Mouse (Mus musculus): ENCODE results near the gene Efna2. TPM values are rescaled to one million over a fixed set of nuclear protein-coding genes. Genes with fewer than 3 reads are reported as not detected.

Efna2 gene
- polyA plus RNA-seq, 1 experiment, result 0.10 TPM

- Histone ChIP-seq H3K9me3 (ENCODE audit: control insufficient read depth, low read length) (peaks cover 26% of the 10 kb centered on the region), H3K36me3 (ENCODE audit: control insufficient read depth) (peaks cover 43% of the 10 kb centered on the region), H3K4me3 (replicated peaks) (no peak overlapping the region), H3K4me1 (ENCODE audit: control insufficient read depth) (peaks cover 77% of the 10 kb centered on the region), H3K27me3 (ENCODE audit: control insufficient read depth) (no peaks in the 10 kb centered on the region; the same call in 1 of the 2 replicates)
- TF ChIP-seq GATA1 (IDR thresholded peaks at IDR 0.05; ENCODE audit: low read length), result no peak
- no peak for TF ChIP-seq TAL1 (IDR thresholded peaks at IDR 0.05; ENCODE audit: low read length)
Measured at GRCm38 (mm10) chr10:80170601-80171021, 8.7 kb upstream of the Efna2 start.

GRCm38 (mm10) chr10:80171252-80171651, 8.0 kb upstream of the Efna2 start:
- Histone ChIP-seq H3K9me3 (ENCODE audit: control insufficient read depth, low read length) (peaks cover 26% of the 10 kb centered on the region), H3K4me1 (ENCODE audit: control insufficient read depth) (peaks cover 73% of the 10 kb centered on the region), H3K4me3 (replicated peaks) (no peak overlapping the region), H3K36me3 (ENCODE audit: control insufficient read depth) (peaks cover 43% of the 10 kb centered on the region), H3K27me3 (ENCODE audit: control insufficient read depth) (no peaks in the 10 kb centered on the region; the same call in 1 of the 2 replicates)
- no peak for TF ChIP-seq TAL1 (IDR thresholded peaks at IDR 0.05; ENCODE audit: low read length)
- no peak for TF ChIP-seq GATA1 (IDR thresholded peaks at IDR 0.05; ENCODE audit: low read length)

GRCm38 (mm10) chr10:80171760-80172526, 7.3 kb upstream of the Efna2 start:
- H3K4me3 ChIP-seq (replicated peaks), result peak overlapping the region; percentile 83
- peaks cover 43% of the 10 kb centered on the region for H3K36me3 ChIP-seq (ENCODE audit: control insufficient read depth)
- TF ChIP-seq TAL1 (IDR thresholded peaks at IDR 0.05; ENCODE audit: low read length), result no peak
- TF ChIP-seq GATA1 (IDR thresholded peaks at IDR 0.05; ENCODE audit: low read length), result no peak
- peaks cover 26% of the 10 kb centered on the region for H3K9me3 ChIP-seq (ENCODE audit: control insufficient read depth, low read length)
- H3K4me1 ChIP-seq (ENCODE audit: control insufficient read depth), result peaks cover 67% of the 10 kb centered on the region
- H3K27me3 ChIP-seq (ENCODE audit: control insufficient read depth), result no peaks in the 10 kb centered on the region; the same call in 1 of the 2 replicates

GRCm38 (mm10) chr10:80172527-80173292, 6.6 kb upstream of the Efna2 start, which contains the start of gene 1600002K03Rik:
Gene 1600002K03Rik, plus strand, starts transcription at chr10:80172944.
- peaks cover 4% of the 10 kb centered on the region for H3K27me3 ChIP-seq (ENCODE audit: control insufficient read depth)
- H3K9me3 ChIP-seq (ENCODE audit: control insufficient read depth, low read length), result peaks cover 26% of the 10 kb centered on the region
- H3K36me3 ChIP-seq (ENCODE audit: control insufficient read depth), result peaks cover 43% of the 10 kb centered on the region
- peaks cover 64% of the 10 kb centered on the region for H3K4me1 ChIP-seq (ENCODE audit: control insufficient read depth)
- peak within 1 kb of the TSS; percentile 83 for H3K4me3 ChIP-seq (replicated peaks)
- no peak for TF ChIP-seq GATA1 (IDR thresholded peaks at IDR 0.05; ENCODE audit: low read length)
- TF ChIP-seq TAL1 (IDR thresholded peaks at IDR 0.05; ENCODE audit: low read length), result no peak

GRCm38 (mm10) chr10:80173358-80173757, 5.9 kb upstream of the Efna2 start:
- H3K4me3 ChIP-seq (replicated peaks), result peak overlapping the region; percentile 83
- peaks cover 11% of the 10 kb centered on the region for H3K27me3 ChIP-seq (ENCODE audit: control insufficient read depth)
- peaks cover 61% of the 10 kb centered on the region for H3K4me1 ChIP-seq (ENCODE audit: control insufficient read depth)
- H3K9me3 ChIP-seq (ENCODE audit: control insufficient read depth, low read length), result peaks cover 26% of the 10 kb centered on the region
- peaks cover 43% of the 10 kb centered on the region for H3K36me3 ChIP-seq (ENCODE audit: control insufficient read depth)
- TF ChIP-seq GATA1 (IDR thresholded peaks at IDR 0.05; ENCODE audit: low read length), result no peak
- no peak for TF ChIP-seq TAL1 (IDR thresholded peaks at IDR 0.05; ENCODE audit: low read length)

GRCm38 (mm10) chr10:80173955-80174640, 5.2 kb upstream of the Efna2 start:
- Histone ChIP-seq H3K9me3 (ENCODE audit: control insufficient read depth, low read length) (peaks cover 26% of the 10 kb centered on the region), H3K27me3 (ENCODE audit: control insufficient read depth) (peaks cover 18% of the 10 kb centered on the region), H3K36me3 (ENCODE audit: control insufficient read depth) (peaks cover 43% of the 10 kb centered on the region), H3K4me3 (replicated peaks) (no peak overlapping the region), H3K4me1 (ENCODE audit: control insufficient read depth) (peaks cover 56% of the 10 kb centered on the region)
- TF ChIP-seq GATA1 (IDR thresholded peaks at IDR 0.05; ENCODE audit: low read length) (no peak), TAL1 (IDR thresholded peaks at IDR 0.05; ENCODE audit: low read length) (no peak)

GRCm38 (mm10) chr10:80174705-80175104, 4.6 kb upstream of the Efna2 start:
- Histone ChIP-seq H3K4me3 (replicated peaks) (no peak overlapping the region), H3K4me1 (ENCODE audit: control insufficient read depth) (peaks cover 54% of the 10 kb centered on the region), H3K27me3 (ENCODE audit: control insufficient read depth) (peaks cover 24% of the 10 kb centered on the region), H3K9me3 (ENCODE audit: control insufficient read depth, low read length) (peaks cover 25% of the 10 kb centered on the region), H3K36me3 (ENCODE audit: control insufficient read depth) (peaks cover 37% of the 10 kb centered on the region)
- TF ChIP-seq GATA1 (IDR thresholded peaks at IDR 0.05; ENCODE audit: low read length) (no peak), TAL1 (IDR thresholded peaks at IDR 0.05; ENCODE audit: low read length) (no peak)

GRCm38 (mm10) chr10:80175536-80176269, 3.6 kb upstream of the Efna2 start:
- Histone ChIP-seq H3K4me1 (ENCODE audit: control insufficient read depth) (peaks cover 48% of the 10 kb centered on the region), H3K27me3 (ENCODE audit: control insufficient read depth) (peaks cover 34% of the 10 kb centered on the region), H3K4me3 (replicated peaks) (no peak overlapping the region), H3K9me3 (ENCODE audit: control insufficient read depth, low read length) (peaks cover 15% of the 10 kb centered on the region), H3K36me3 (ENCODE audit: control insufficient read depth) (peaks cover 27% of the 10 kb centered on the region)
- no peak for TF ChIP-seq TAL1 (IDR thresholded peaks at IDR 0.05; ENCODE audit: low read length)
- TF ChIP-seq GATA1 (IDR thresholded peaks at IDR 0.05; ENCODE audit: low read length), result no peak
